Mouse (Mus musculus) megakaryocyte, embryonic 14.5 days (primary cell): ENCODE measurements around the gene Syne1.

ENCODE experiments used
- FLI1 ChIP-seq: IDR thresholded peaks from 2 replicates; pipeline ENCODE4 v1.6.1; 2012; ENCODE audit warnings: low read length, inconsistent platforms, mixed read lengths
- GATA1 ChIP-seq: IDR thresholded peaks from 3 replicates; pipeline ENCODE4 v1.6.1; 2012; ENCODE audit warnings: mixed read lengths, low read length, inconsistent platforms, borderline replicate concordance

GRCm38 (mm10) chr10:5067113-5067512 is 484.2 kb downstream of the Syne1 start:
- TF ChIP-seq GATA1 (no peak), FLI1 (no peak)
